Mouse (Mus musculus): Measurements from ENCODE around the gene Hivep2. TPM values are rescaled to one million over a fixed set of nuclear protein-coding genes. Genes with fewer than 3 reads are reported as not detected.

The Hivep2 gene
- polyA plus RNA-seq, 1 experiment from 2014 or later: 5.5 TPM

- no peak overlapping the region for H3K4me3 ChIP-seq
- no peak overlapping the region for H3K9ac ChIP-seq
- H3K27me3 ChIP-seq: no peaks in the 10 kb centered on the region
- H3K9me3 ChIP-seq: no peaks in the 10 kb centered on the region
- no peak for ATAC-seq (ENCODE audit: insufficient number of reproducible peaks, insufficient read depth, low FRiP score, low TSS enrichment)
- no peaks in the 10 kb centered on the region for H3K36me3 ChIP-seq
- H3K4me1 ChIP-seq: peaks cover 15% of the 10 kb centered on the region
- no peak overlapping the region for H3K27ac ChIP-seq
- H3K4me2 ChIP-seq (replicated peaks): no peak overlapping the region
- 82% methylated on average over 4 of the region's 4 CpGs for WGBS
Measured at GRCm38 (mm10) chr10:14054860-14055259, 89.0 kb downstream of the Hivep2 start.

GRCm38 (mm10) chr10:14055533-14055981, 89.7 kb downstream of the Hivep2 start:
- Histone ChIP-seq H3K9me3 (no peaks in the 10 kb centered on the region), H3K27ac (no peak overlapping the region), H3K4me3 (no peak overlapping the region), H3K9ac (no peak overlapping the region), H3K36me3 (no peaks in the 10 kb centered on the region), H3K4me1 (peaks cover 15% of the 10 kb centered on the region), H3K4me2 (replicated peaks) (no peak overlapping the region), H3K27me3 (no peaks in the 10 kb centered on the region)
- no peak for ATAC-seq (ENCODE audit: insufficient number of reproducible peaks, insufficient read depth, low FRiP score, low TSS enrichment)
- 38% methylated on average over 9 of the region's 9 CpGs for WGBS

GRCm38 (mm10) chr10:14056057-14056456, 90.2 kb downstream of the Hivep2 start:
- WGBS: 80% methylated on average over 4 of the region's 4 CpGs
- Histone ChIP-seq H3K36me3 (no peaks in the 10 kb centered on the region), H3K27ac (no peak overlapping the region), H3K4me1 (peaks cover 15% of the 10 kb centered on the region), H3K4me3 (no peak overlapping the region), H3K9ac (no peak overlapping the region), H3K27me3 (no peaks in the 10 kb centered on the region), H3K4me2 (replicated peaks) (no peak overlapping the region), H3K9me3 (no peaks in the 10 kb centered on the region)
- no peak for ATAC-seq (ENCODE audit: insufficient number of reproducible peaks, insufficient read depth, low FRiP score, low TSS enrichment)

GRCm38 (mm10) chr10:14056584-14057451, 90.9 kb downstream of the Hivep2 start:
- peaks cover 15% of the 10 kb centered on the region for H3K4me1 ChIP-seq
- H3K9ac ChIP-seq: no peak overlapping the region
- no peaks in the 10 kb centered on the region for H3K27me3 ChIP-seq
- no peaks in the 10 kb centered on the region for H3K36me3 ChIP-seq
- WGBS: 44% methylated on average over 8 of the region's 8 CpGs
- H3K4me2 ChIP-seq (replicated peaks): no peak overlapping the region
- H3K27ac ChIP-seq: no peak overlapping the region
- no peak overlapping the region for H3K4me3 ChIP-seq
- H3K9me3 ChIP-seq: no peaks in the 10 kb centered on the region
- no peak for ATAC-seq (ENCODE audit: insufficient number of reproducible peaks, insufficient read depth, low FRiP score, low TSS enrichment)

- no peaks in the 10 kb centered on the region for H3K9me3 ChIP-seq
- H3K36me3 ChIP-seq: no peaks in the 10 kb centered on the region
- no peaks in the 10 kb centered on the region for H3K27me3 ChIP-seq
- no peak overlapping the region for H3K27ac ChIP-seq
- WGBS: 90% methylated on average over 11 of the region's 11 CpGs
- no peak overlapping the region for H3K4me2 ChIP-seq (replicated peaks)
- ATAC-seq (ENCODE audit: insufficient number of reproducible peaks, insufficient read depth, low FRiP score, low TSS enrichment): no peak
- no peak overlapping the region for H3K4me3 ChIP-seq
- peaks cover 15% of the 10 kb centered on the region for H3K4me1 ChIP-seq
- no peak overlapping the region for H3K9ac ChIP-seq
Measured at GRCm38 (mm10) chr10:14057841-14058605, 92.1 kb downstream of the Hivep2 start.

GRCm38 (mm10) chr10:14058742-14059141, 92.9 kb downstream of the Hivep2 start:
- WGBS: 83% methylated on average over 2 of the region's 2 CpGs
- Histone ChIP-seq H3K9ac (no peak overlapping the region), H3K4me1 (peaks cover 15% of the 10 kb centered on the region), H3K9me3 (no peaks in the 10 kb centered on the region), H3K4me3 (no peak overlapping the region), H3K27ac (no peak overlapping the region), H3K27me3 (no peaks in the 10 kb centered on the region), H3K4me2 (replicated peaks) (no peak overlapping the region), H3K36me3 (no peaks in the 10 kb centered on the region)
- ATAC-seq (ENCODE audit: insufficient number of reproducible peaks, insufficient read depth, low FRiP score, low TSS enrichment): no peak

GRCm38 (mm10) chr10:14059581-14059980, 93.7 kb downstream of the Hivep2 start:
- Histone ChIP-seq H3K27me3 (no peaks in the 10 kb centered on the region), H3K4me2 (replicated peaks) (no peak overlapping the region), H3K9me3 (no peaks in the 10 kb centered on the region), H3K4me1 (peaks cover 15% of the 10 kb centered on the region), H3K27ac (no peak overlapping the region), H3K4me3 (no peak overlapping the region), H3K9ac (no peak overlapping the region), H3K36me3 (no peaks in the 10 kb centered on the region)
- no peak for ATAC-seq (ENCODE audit: insufficient number of reproducible peaks, insufficient read depth, low FRiP score, low TSS enrichment)
- 95% methylated on average over 2 of the region's 2 CpGs for WGBS

- Histone ChIP-seq H3K4me3 (no peak overlapping the region), H3K9ac (no peak overlapping the region), H3K4me1 (peaks cover 15% of the 10 kb centered on the region), H3K9me3 (no peaks in the 10 kb centered on the region), H3K27me3 (no peaks in the 10 kb centered on the region), H3K36me3 (no peaks in the 10 kb centered on the region), H3K27ac (no peak overlapping the region), H3K4me2 (replicated peaks) (no peak overlapping the region)
- 88% methylated on average over 2 of the region's 2 CpGs for WGBS
- no peak for ATAC-seq (ENCODE audit: insufficient number of reproducible peaks, insufficient read depth, low FRiP score, low TSS enrichment)
Measured at GRCm38 (mm10) chr10:14060302-14060701, 94.4 kb downstream of the Hivep2 start.

- no peak for ATAC-seq (ENCODE audit: insufficient number of reproducible peaks, insufficient read depth, low FRiP score, low TSS enrichment)
- H3K4me2 ChIP-seq (replicated peaks): no peak overlapping the region
- H3K4me1 ChIP-seq: no peaks in the 10 kb centered on the region
- no peaks in the 10 kb centered on the region for H3K27me3 ChIP-seq
- 86% methylated on average over 4 of the region's 4 CpGs for WGBS
- no peak overlapping the region for H3K27ac ChIP-seq
- no peak overlapping the region for H3K9ac ChIP-seq
- no peaks in the 10 kb centered on the region for H3K36me3 ChIP-seq
- H3K4me3 ChIP-seq: no peak overlapping the region
- H3K9me3 ChIP-seq: no peaks in the 10 kb centered on the region
Measured at GRCm38 (mm10) chr10:14063226-14063625, 97.4 kb downstream of the Hivep2 start.

GRCm38 (mm10) chr10:14064759-14065395, 99.0 kb downstream of the Hivep2 start:
- Histone ChIP-seq H3K9me3 (no peaks in the 10 kb centered on the region), H3K36me3 (no peaks in the 10 kb centered on the region), H3K4me2 (replicated peaks) (no peak overlapping the region), H3K4me3 (no peak overlapping the region), H3K27me3 (no peaks in the 10 kb centered on the region), H3K9ac (no peak overlapping the region), H3K4me1 (no peaks in the 10 kb centered on the region), H3K27ac (no peak overlapping the region)
- ATAC-seq (ENCODE audit: insufficient number of reproducible peaks, insufficient read depth, low FRiP score, low TSS enrichment): no peak
- 85% methylated on average over 15 of the region's 15 CpGs for WGBS

- no peak for ATAC-seq (ENCODE audit: insufficient number of reproducible peaks, insufficient read depth, low FRiP score, low TSS enrichment)
- no peaks in the 10 kb centered on the region for H3K9me3 ChIP-seq
- no peak overlapping the region for H3K27ac ChIP-seq
- 85% methylated on average over 4 of the region's 4 CpGs for WGBS
- H3K36me3 ChIP-seq: no peaks in the 10 kb centered on the region
- no peaks in the 10 kb centered on the region for H3K4me1 ChIP-seq
- H3K9ac ChIP-seq: no peak overlapping the region
- H3K27me3 ChIP-seq: no peaks in the 10 kb centered on the region
- H3K4me2 ChIP-seq (replicated peaks): no peak overlapping the region
- no peak overlapping the region for H3K4me3 ChIP-seq
Measured at GRCm38 (mm10) chr10:14067802-14068201, 101.9 kb downstream of the Hivep2 start.
